Mouse (Mus musculus) leukemia stem cell, adult 10-12 weeks (primary cell): ENCODE measurements around the gene Olfr1102. TPM values are rescaled to one million over a fixed set of nuclear protein-coding genes. Genes with fewer than 3 reads are reported as not detected.

Experiments used
- polyA plus RNA-seq: library from polyadenylated mRNA; stranded (reverse); fragments of >175 nt; gene quantifications from 2 replicates; pipeline ENCODE4 v1.2.3, GENCODE M21; 2012; ENCODE audit warnings: low replicate concordance

The Olfr1102 gene
- not detected in 2 replicates for polyA plus RNA-seq

GRCm38 (mm10) chr2:86998098-86998497, at the start of gene Olfr1102:
Olfr1102 (plus strand) TSS chr2:86998398.

GRCm38 (mm10) chr2:86960593-86960992, 37.6 kb upstream of the Olfr1102 start, which contains the start of gene Olfr1099:
Olfr1099 (minus strand) TSS chr2:86960693.

GRCm38 (mm10) chr2:86979854-86980253, 18.3 kb upstream of the Olfr1102 start, which contains the start of gene Olfr1100:
Olfr1100 (minus strand) TSS chr2:86979954.

DNA sequence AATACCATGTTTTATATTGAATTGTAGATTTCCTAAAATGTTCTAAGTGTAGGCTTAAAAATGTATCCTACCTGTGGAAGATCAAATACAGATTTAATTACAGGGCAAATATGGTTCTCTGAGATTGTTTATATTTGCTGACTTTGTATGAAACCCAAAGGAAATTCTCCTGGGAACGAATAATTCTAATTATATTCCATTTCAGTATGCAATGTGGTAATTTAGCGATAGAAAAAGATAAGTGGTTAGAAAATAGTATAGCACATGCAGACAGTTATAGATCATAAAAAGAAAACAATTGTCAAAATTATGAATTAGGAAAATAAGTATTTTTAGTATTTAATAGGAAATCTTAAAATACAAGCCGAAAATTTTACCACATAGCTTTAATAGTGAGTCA, 7.1 kb upstream of the Olfr1102 start, which contains the start of gene Olfr1101:
TSS of gene Olfr1101 (minus strand) at position 101 of the 400 bp plus-strand sequence.

GRCm38 (mm10) chr2:87026980-87027379, 28.8 kb downstream of the Olfr1102 start, which contains the start of gene Olfr1104:
Olfr1104 (minus strand) TSS chr2:87027080.

DNA sequence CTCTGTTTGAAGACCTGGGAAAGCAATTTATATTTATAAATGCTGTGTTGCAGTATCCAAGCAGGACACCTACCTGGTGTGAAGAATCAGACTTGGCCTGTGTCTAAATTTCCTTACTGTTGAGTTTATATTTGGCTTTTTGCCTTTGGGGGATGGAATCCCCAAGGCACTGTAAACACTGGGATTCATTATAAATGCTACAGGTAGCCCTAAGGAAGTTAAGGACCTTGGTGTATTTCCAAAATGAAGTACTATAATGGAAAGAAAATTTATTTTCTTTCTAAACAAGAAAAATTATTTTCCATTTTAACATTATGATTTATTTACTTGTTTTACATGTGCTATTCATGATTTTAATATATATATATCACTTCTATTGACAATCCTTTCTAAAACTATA, 38.2 kb downstream of the Olfr1102 start, which contains the start of gene Olfr1105:
TSS of gene Olfr1105 (minus strand) at position 101 of the 400 bp plus-strand sequence.

DNA sequence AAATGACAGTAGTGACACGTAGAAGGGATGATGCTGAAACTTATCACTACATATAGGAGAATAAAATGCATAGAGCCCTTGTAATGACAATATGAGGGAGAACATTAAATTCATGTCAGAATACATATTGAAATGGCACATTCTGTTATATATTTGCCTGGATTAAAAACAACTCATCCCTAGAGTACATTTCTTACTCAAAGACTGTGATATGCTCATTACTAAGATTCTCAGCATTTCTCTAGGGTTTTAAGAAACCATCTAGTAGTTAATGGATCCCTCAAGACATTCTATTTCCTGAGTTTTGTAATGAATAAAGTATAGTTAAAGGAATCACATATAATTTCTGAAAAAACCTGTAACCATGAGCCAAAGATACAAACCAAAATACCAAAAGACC, 54.0 kb downstream of the Olfr1102 start, which contains the start of gene Olfr1106:
TSS of gene Olfr1106 (minus strand) at position 101 of the 400 bp plus-strand sequence.

Other genes with a start within 250 kb of the Olfr1102 start
- gene Olfr1090, start 239.4 kb upstream of the Olfr1102 start, polyA plus RNA-seq = not detected in 2 replicates
- not detected in 2 replicates for gene Olfr1093, start 215.9 kb upstream of the Olfr1102 start, polyA plus RNA-seq
- not detected in 2 replicates for gene Olfr141, start 188.4 kb upstream of the Olfr1102 start, polyA plus RNA-seq
- gene Olfr1094, start 173.7 kb upstream of the Olfr1102 start, polyA plus RNA-seq = not detected in 2 replicates
- not detected in 2 replicates for gene Olfr1095, start 146.7 kb upstream of the Olfr1102 start, polyA plus RNA-seq
- not detected in 2 replicates for gene Gm13723, start 123.6 kb upstream of the Olfr1102 start, polyA plus RNA-seq
- gene Olfr1097, start 106.2 kb upstream of the Olfr1102 start, polyA plus RNA-seq = not detected in 2 replicates
- not detected in 2 replicates for gene Olfr1098, start 73.9 kb upstream of the Olfr1102 start, polyA plus RNA-seq
- not detected in 2 replicates for gene Olfr1099, start 37.7 kb upstream of the Olfr1102 start, polyA plus RNA-seq
- gene Olfr1100, start 18.4 kb upstream of the Olfr1102 start, polyA plus RNA-seq = not detected in 2 replicates
- gene Olfr1101, start 7.2 kb upstream of the Olfr1102 start, polyA plus RNA-seq = not detected in 2 replicates
- gene Olfr1104, start 28.7 kb downstream of the Olfr1102 start, polyA plus RNA-seq = not detected in 2 replicates
- gene Olfr1105, start 38.1 kb downstream of the Olfr1102 start, polyA plus RNA-seq = not detected in 2 replicates
- gene Olfr1106, start 53.9 kb downstream of the Olfr1102 start, polyA plus RNA-seq = not detected in 2 replicates
- not detected in 2 replicates for gene Olfr1107, start 77.4 kb downstream of the Olfr1102 start, polyA plus RNA-seq
- gene Olfr1109, start 97.6 kb downstream of the Olfr1102 start, polyA plus RNA-seq = not detected in 2 replicates
- gene Olfr259, start 116.2 kb downstream of the Olfr1102 start, polyA plus RNA-seq = not detected in 2 replicates
- gene Olfr1110, start 141.9 kb downstream of the Olfr1102 start, polyA plus RNA-seq = 0.09 TPM in 1 of 2 replicates, not detected in the other
- gene Olfr1111, start 154.2 kb downstream of the Olfr1102 start, polyA plus RNA-seq = not detected in 2 replicates
- gene Olfr1112, start 189.4 kb downstream of the Olfr1102 start, polyA plus RNA-seq = not detected in 2 replicates
- gene Olfr1113, start 210.6 kb downstream of the Olfr1102 start, polyA plus RNA-seq = not detected in 2 replicates
- gene Olfr1115, start 249.6 kb downstream of the Olfr1102 start, polyA plus RNA-seq = not detected in 2 replicates